Mouse (Mus musculus) embryonic stem cell, embryonic (primary cell): ENCODE results near the gene Mical2.

Experiments used
- CTCF ChIA-PET, 4 experiments: fragments of 300-600 bp in 2 of 4; fragments of 350-600 bp in 2 of 4; sonication (Branson Sonifier 250); formaldehyde crosslinking; loops; one replicate each; lab custom pipeline; 2022; ENCODE audit warnings: inconsistent platforms in 2 of 4; lab: Charles Lee
- POLR2A ChIA-PET, 4 experiments: fragments of 300-600 bp in 2 of 4; fragments of 350-600 bp in 2 of 4; sonication (Branson Sonifier 250); formaldehyde crosslinking; loops; one replicate each; lab custom pipeline; 2022; ENCODE audit warnings: antibody characterized with exemption in 4 of 4, inconsistent platforms in 1 of 4; lab: Charles Lee

Mical2 gene

DNA sequence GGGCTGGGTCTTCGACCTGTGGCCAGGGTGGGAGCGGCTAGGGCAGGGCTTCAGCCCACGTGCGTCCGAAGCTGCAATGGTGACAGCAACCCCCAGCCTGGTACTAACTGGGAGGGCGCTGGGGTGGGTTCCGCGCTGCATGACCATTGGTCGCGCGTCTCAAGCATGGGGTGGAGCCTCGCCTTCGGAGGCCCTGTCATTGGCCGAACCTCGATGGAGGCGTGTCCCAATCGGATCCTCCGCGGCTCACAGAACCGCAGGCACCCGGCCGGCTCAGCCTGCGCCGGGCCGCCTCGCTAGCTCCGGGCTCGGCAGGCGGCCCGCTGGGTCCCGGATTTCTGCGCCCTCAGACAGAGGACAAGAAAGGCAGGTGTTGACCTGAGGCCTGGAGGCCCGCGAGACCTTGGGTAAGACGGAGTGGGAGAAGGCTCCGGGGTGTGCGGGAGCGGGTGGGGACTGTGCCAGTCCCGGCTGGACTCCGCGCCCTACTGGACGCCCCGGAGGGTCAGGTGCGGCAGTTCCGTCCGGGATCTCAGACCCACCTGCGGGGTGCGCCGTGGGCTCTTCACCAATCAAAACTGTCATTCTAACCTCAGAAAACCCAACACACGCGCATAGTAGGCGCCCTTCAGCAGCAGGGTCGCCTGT, at the start of gene Mical2:
Gene Mical2, plus strand, starts transcription at position 242 of the 648 bp plus-strand sequence.
- ChIA-PET CTCF (interaction anchor here in 2 of 4 experiments (0.5 to 1.6 kb wide), 4 partner anchors 9 to 976 kb away, joined by 3 to 5 read pairs (median 4); no protein-coding TSS in a partner anchor), POLR2A (interaction anchor here in 3 of 4 experiments (0.7 to 1.2 kb wide), 5 partner anchors 9 to 1143 kb away, joined by 3 to 4 read pairs (median 3); partner anchors contain the start of gene Btbd10 (in 1 of the 3))

DNA sequence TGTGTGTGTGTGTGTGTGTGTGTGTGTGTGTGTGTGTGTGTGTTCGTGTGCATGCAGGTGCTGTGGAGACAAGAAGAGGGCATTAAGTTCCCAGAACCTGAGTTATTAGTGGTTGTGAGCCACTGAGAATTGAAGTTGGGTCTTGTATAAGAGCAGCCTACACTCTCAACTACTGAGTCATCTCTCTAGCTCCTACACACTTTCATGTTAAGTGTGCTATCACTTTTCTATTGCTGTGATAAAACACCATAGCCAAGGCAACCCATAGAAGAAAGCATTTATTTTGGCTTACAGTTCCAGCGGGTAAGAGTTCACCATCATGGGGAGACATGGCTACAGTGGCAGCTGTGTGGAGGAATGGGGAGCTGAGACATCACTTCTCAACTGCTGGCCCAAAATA, 49.0 kb upstream of the Mical2 start:
- POLR2A ChIA-PET, result interaction anchor here in 1 of 4 experiments (0.7 kb wide), 1 partner anchor 885 kb away, joined by 4 read pairs; no protein-coding TSS in a partner anchor
- CTCF ChIA-PET, result no interaction called here

GRCm38 (mm10) chr7:112180235-112180705, 45.4 kb upstream of the Mical2 start:
- ChIA-PET CTCF (interaction anchor here (0.5 to 2.9 kb wide), 70 partner anchors 8 to 1453 kb away, joined by 3 to 50 read pairs (median 4); partner anchors contain the start of genes Dkk3 (in 2 of the 4), Usp47 (in 2 of the 4), Mical2 (in 1 of the 4) and Tead1 (in 1 of the 4)), POLR2A (interaction anchor here in 3 of 4 experiments (0.6 to 1.7 kb wide), 18 partner anchors 14 to 1717 kb away, joined by 3 to 5 read pairs (median 4); partner anchors contain the start of genes Dkk3 (in 2 of the 3) and Usp47 (in 1 of the 3))

- ChIA-PET POLR2A (no interaction called here), CTCF (interaction anchor here (0.6 to 1.2 kb wide), 12 partner anchors 29 to 727 kb away, joined by 3 to 11 read pairs (median 4); no protein-coding TSS in a partner anchor)
Observed at GRCm38 (mm10) chr7:112183258-112183841, 42.3 kb upstream of the Mical2 start.

DNA sequence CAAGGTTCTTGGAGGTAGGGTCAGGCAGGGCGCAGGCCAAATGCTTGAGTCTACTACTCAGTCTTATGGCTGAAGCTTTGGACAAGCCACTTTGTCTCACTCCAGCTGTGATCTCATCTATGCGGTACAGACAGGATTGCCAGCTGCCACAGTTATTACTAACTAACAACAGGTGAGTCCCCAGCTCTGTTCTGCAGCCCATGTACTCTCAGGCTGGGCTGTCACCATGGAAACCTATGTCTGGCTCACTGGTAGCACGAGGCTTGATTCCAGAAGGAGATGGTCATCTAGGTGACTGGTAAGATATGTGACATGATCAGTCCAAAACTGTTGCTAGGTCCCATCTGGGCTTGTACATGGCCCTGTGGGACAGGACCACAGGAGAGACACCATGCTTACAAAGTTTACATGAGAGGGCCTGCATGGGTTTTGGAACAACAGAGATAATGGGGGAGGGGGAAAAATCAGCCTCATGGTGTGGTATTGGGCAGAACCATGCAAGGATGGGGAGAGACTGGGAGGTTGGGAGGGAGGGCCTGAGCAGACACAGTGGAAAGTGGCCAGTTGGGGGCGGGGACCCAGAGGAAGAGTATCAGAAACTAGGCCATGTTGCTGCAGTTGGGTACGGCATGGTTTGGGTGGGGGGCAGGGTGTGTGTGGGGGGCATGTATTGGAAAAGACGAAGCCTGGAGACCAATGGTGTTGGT, 41.0 kb upstream of the Mical2 start:
- ChIA-PET CTCF (interaction anchor here in 1 of 4 experiments (0.9 to 1.2 kb wide), 4 partner anchors 28 to 726 kb away, joined by 4 to 11 read pairs (median 5); no protein-coding TSS in a partner anchor), POLR2A (no interaction called here)

DNA sequence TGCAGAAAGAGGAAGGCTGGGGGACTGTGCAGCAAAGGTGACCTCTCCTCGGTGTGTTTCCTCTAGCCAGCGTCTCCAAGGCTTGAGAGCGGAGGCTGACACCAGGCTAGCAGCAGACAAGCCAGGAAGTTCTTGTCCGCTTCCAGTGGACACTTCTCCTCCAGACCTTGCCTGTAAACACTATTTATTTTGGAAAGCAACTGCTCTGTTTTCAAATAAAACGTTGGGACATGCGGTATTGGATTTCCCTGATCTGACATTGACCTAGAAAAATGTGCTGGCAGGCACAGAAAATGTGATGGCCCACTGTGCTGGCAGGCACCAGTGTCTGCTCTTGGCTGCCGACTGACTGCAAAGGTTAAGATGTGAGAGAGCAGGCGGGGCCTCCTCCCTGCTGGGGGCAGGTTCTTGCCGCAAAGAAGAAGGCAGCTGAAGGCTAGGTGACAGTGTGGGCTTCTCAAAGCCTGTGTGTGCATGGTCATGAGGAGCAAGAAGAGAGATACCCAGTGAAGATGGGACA, 40.4 kb upstream of the Mical2 start:
- CTCF ChIA-PET, result no interaction called here
- POLR2A ChIA-PET, result no interaction called here

DNA sequence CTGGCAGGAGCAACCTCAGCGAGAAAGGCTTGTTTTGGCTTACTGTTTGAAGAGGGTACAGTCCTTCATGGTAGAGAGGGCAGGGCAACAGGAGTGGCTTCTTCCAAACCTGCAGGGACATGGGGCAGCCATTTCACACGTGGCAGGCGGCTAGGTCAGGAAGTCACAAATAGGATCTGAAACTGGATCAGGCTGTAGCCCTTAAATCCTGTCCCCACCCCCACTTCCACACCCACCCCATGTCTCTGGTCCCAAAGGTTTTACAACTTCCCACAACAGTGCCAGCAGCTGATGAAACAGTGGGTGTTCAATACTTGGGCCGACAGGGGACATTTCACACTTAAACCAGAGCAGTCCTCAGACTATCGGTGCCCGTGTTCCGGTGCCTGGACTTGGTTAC, 38.8 kb upstream of the Mical2 start:
- ChIA-PET CTCF (interaction anchor here in 1 of 4 experiments (1.0 kb wide), 1 partner anchor 182 kb away, joined by 3 read pairs; no protein-coding TSS in a partner anchor), POLR2A (no interaction called here)

GRCm38 (mm10) chr7:112187536-112188459, 37.9 kb upstream of the Mical2 start:
- ChIA-PET CTCF (interaction anchor here in 3 of 4 experiments (0.5 to 1.2 kb wide), 4 partner anchors 179 to 295 kb away, joined by 3 to 6 read pairs (median 3); no protein-coding TSS in a partner anchor), POLR2A (interaction anchor here in 3 of 4 experiments (0.6 to 1.1 kb wide), 4 partner anchors 165 to 1117 kb away, joined by 3 to 5 read pairs (median 4); partner anchors contain the start of gene Usp47 (in 1 of the 3))

DNA sequence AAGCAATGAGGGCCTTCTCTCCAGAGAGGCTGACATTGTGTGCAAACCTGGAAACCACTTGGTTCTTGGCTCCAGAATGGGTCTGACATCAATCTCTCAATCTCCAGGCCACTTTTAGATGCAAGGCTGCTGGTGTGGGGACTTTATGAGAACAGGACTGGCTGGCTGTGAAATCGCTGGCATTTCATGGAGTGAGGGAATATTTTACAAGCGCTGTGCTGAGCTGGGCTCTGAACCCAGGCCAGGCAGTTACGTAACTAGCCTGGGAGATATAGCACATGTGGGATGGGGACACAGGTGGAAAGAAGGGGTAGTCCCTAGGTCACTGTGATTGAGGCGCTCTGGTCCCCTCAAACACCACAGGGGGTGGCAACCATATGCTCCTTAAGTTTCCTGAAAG, 33.4 kb upstream of the Mical2 start:
- POLR2A ChIA-PET, result no interaction called here
- CTCF ChIA-PET, result no interaction called here

DNA sequence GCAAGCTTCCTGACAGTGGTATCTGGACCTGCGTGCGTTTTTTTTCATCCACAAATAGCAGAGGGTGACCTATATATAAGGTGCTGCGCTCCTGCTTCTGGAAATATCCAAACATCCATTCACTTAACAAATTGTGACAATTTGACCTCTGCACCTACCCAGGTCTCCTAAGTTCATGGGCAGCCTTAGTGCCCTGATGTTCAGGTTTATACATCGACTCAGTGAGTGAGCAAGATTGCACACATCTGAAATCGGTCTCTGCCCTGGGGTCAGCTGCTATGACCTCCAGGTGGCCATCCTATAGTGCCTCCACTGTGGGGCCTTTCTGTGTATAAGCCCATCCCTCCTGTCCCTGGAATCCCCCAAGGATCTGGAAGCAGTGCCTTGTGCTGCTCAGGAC, 32.9 kb upstream of the Mical2 start:
- ChIA-PET POLR2A (interaction anchor here in 1 of 4 experiments (0.5 kb wide), 1 partner anchor 332 kb away, joined by 4 read pairs; no protein-coding TSS in a partner anchor), CTCF (no interaction called here)

GRCm38 (mm10) chr7:112194286-112194685, 31.4 kb upstream of the Mical2 start:
- ChIA-PET POLR2A (interaction anchor here in 1 of 4 experiments (0.9 kb wide), 1 partner anchor 14 kb away, joined by 3 read pairs; no protein-coding TSS in a partner anchor), CTCF (no interaction called here)

GRCm38 (mm10) chr7:112197461-112197860, 28.2 kb upstream of the Mical2 start:
- CTCF ChIA-PET, result interaction anchor here in 2 of 4 experiments (0.6 to 0.9 kb wide), 2 partner anchors 17 to 597 kb away, joined by 3 to 6 read pairs; no protein-coding TSS in a partner anchor
- POLR2A ChIA-PET, result no interaction called here

DNA sequence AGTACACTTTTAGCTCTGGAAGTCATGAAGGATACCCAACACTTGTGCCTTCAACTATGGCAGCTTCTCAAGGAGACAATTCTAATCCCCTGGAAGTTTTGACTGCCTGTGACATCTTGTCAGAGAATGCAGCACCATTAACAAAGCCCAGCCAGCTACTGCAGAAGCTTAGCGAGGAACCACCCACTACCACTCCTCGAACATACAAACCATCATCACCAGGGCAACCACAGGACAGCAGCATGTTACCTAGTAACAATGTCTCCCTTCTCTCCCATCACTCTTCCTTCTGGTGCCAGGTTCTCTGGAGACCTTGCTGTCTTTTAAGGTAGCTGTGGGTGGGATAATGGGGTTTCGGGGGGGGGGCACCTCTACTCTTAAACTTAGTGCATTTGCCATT, 26.3 kb upstream of the Mical2 start:
- ChIA-PET CTCF (interaction anchor here in 2 of 4 experiments (0.6 to 1.3 kb wide), 2 partner anchors 19 to 20 kb away, joined by 3 to 5 read pairs; no protein-coding TSS in a partner anchor), POLR2A (no interaction called here)

- CTCF ChIA-PET, result no interaction called here
- POLR2A ChIA-PET, result no interaction called here
Observed at GRCm38 (mm10) chr7:112200761-112201160, 24.9 kb upstream of the Mical2 start.

GRCm38 (mm10) chr7:112202194-112202593, 23.5 kb upstream of the Mical2 start:
- CTCF ChIA-PET, result interaction anchor here in 3 of 4 experiments (0.5 to 1.1 kb wide), 4 partner anchors 10 to 14 kb away, joined by 3 to 4 read pairs (median 4); no protein-coding TSS in a partner anchor
- POLR2A ChIA-PET, result interaction anchor here in 1 of 4 experiments (0.6 kb wide), 1 partner anchor 152 kb away, joined by 3 read pairs; no protein-coding TSS in a partner anchor

DNA sequence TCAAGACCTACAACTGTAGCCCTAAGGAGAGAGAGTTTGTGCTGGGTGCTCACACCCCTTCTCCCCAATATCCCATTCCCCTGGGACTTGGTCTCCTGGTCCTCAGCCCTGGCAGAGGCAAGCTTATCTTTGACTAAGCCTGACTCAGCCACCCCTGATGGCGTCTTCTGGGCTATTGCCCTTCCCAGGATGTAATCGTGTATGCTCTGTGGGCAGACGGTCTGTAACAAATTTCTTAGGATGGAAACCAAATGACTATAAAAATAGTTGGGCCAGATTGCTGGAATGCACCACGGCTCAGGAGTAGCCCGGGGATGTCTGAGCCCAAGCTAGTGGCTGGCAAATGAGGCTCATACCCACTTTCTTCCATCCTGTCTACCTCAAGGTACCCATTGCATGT, 22.8 kb upstream of the Mical2 start:
- CTCF ChIA-PET, result interaction anchor here in 2 of 4 experiments (0.6 to 1.1 kb wide), 3 partner anchors 10 to 166 kb away, joined by 3 to 4 read pairs (median 3); no protein-coding TSS in a partner anchor
- POLR2A ChIA-PET, result interaction anchor here in 1 of 4 experiments (0.5 kb wide), 1 partner anchor 93 kb away, joined by 3 read pairs; no protein-coding TSS in a partner anchor

DNA sequence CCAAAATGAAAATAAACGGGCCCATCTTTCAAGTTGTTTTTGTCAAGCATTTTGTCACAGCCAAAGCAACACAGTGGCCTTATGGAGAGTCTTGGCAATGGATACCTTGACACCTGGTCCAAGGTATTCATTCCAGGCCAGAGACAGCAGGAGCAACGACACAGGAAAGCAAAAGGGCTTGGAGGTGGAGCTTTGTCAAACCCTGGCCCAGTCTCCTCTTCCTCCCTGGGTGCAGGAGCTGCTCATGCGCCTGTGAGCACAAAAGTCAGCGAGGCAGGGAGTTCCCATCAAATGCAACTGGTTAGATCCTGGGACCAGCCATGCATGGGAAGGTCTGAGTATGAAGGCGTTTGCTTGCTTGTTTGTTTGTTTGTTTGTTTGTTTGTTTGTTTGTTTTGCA, 21.7 kb upstream of the Mical2 start:
- ChIA-PET CTCF (no interaction called here), POLR2A (no interaction called here)
